ENCODE assay signal across 19 mouse cellular contexts in genomic region chr4:110145229-110145628, GRCm38 (mm10).
DNase-seq lines count a peak whose midpoint lies in the region; ATAC-seq and TF ChIP-seq lines count a peak whose summit lies in the region.
"Had no signal": no experiment of that assay in that cellular context is flagged by ENCODE, and none has a peak within 500 bp of the region (broad histone marks: within the 10 kb centered on the region; RNA-seq: fewer than 3 reads in every experiment).

No protein-coding gene starts in this region.

- H3K27ac ChIP-seq in hindbrain, embryonic 14.5 days = no peak overlapping the region
- no peak overlapping the region for H3K27ac ChIP-seq in hindbrain, postnatal 0 days
- H3K27ac ChIP-seq in limb, embryonic 10.5 days = no peak overlapping the region
- no peak overlapping the region for H3K27ac ChIP-seq in limb, embryonic 11.5 days (replicated peaks; ENCODE audit: low read depth, low read length)
- H3K27ac ChIP-seq in layer of hippocampus, adult 2 months = no peak overlapping the region
- H3K27ac ChIP-seq: embryonic facial prominence, embryonic 13.5 days; gastrocnemius, adult 2 months; heart, embryonic 13.5 days; hindbrain, embryonic 15.5 days had no signal

- no peaks in the 10 kb centered on the region for H3K36me3 ChIP-seq in hindbrain, embryonic 14.5 days (replicated peaks; ENCODE audit: control insufficient read depth, insufficient read depth)
- H3K36me3 ChIP-seq in hindbrain, postnatal 0 days (ENCODE audit: insufficient read depth, low read length) = no peaks in the 10 kb centered on the region
- no peaks in the 10 kb centered on the region for H3K36me3 ChIP-seq in megakaryocyte, embryonic 14.5 days (replicated peaks; ENCODE audit: low read length)
- no peaks in the 10 kb centered on the region for H3K36me3 ChIP-seq in limb, embryonic 10.5 days
- H3K36me3 ChIP-seq in limb, embryonic 11.5 days (ENCODE audit: control insufficient read depth, insufficient read depth, low read length) = no peaks in the 10 kb centered on the region
- H3K36me3 ChIP-seq: embryonic facial prominence, embryonic 13.5 days; heart, embryonic 13.5 days; hindbrain, embryonic 15.5 days had no signal

- no peaks in the 10 kb centered on the region for H3K27me3 ChIP-seq in hindbrain, embryonic 14.5 days (ENCODE audit: control insufficient read depth, insufficient read depth, low read length)
- no peaks in the 10 kb centered on the region for H3K27me3 ChIP-seq in hindbrain, postnatal 0 days (ENCODE audit: insufficient read depth, low read length)
- H3K27me3 ChIP-seq in megakaryocyte, embryonic 14.5 days (replicated peaks) = no peaks in the 10 kb centered on the region
- H3K27me3 ChIP-seq in limb, embryonic 10.5 days (ENCODE audit: low read depth, poor library complexity, severe bottlenecking) = no peaks in the 10 kb centered on the region
- H3K27me3 ChIP-seq in limb, embryonic 11.5 days (ENCODE audit: control insufficient read depth, insufficient read depth, low read length) = no peaks in the 10 kb centered on the region
- H3K27me3 ChIP-seq: embryonic facial prominence, embryonic 13.5 days; heart, embryonic 13.5 days; hindbrain, embryonic 15.5 days had no signal

- DNase-seq in hindbrain, embryonic 14.5 days (ENCODE audit: low spot score) = no peak
- no peak for DNase-seq in hindbrain, postnatal 0 days (ENCODE audit: low spot score)
- peak; percentile 18 for DNase-seq in limb, embryonic 10.5 days (ENCODE audit: low spot score)
- DNase-seq in limb, embryonic 11.5 days (ENCODE audit: low spot score) = no peak
- DNase-seq in layer of hippocampus, adult 2 months (ENCODE audit: low spot score in 2 of 2) = no peak
- DNase-seq: adrenal gland, adult 2 months; adrenal gland, postnatal 25 days; cerebellum, adult 18-20 months; cerebellum, adult 9-11 months; cerebellum, postnatal 36 days; gastrocnemius, adult 2 months; gastrocnemius, postnatal 25 days; heart, postnatal 4 days had no signal

- no peak overlapping the region for H3K4me3 ChIP-seq in hindbrain, embryonic 14.5 days (replicated peaks; ENCODE audit: low read length)
- H3K4me3 ChIP-seq in hindbrain, postnatal 0 days (ENCODE audit: low read length) = no peak overlapping the region
- peak overlapping the region; percentile 20 for H3K4me3 ChIP-seq in megakaryocyte, embryonic 14.5 days (replicated peaks)
- no peak overlapping the region for H3K4me3 ChIP-seq in limb, embryonic 10.5 days
- H3K4me3 ChIP-seq in limb, embryonic 11.5 days (ENCODE audit: low read depth, low read length) = no peak overlapping the region
- H3K4me3 ChIP-seq in layer of hippocampus, adult 2 months = no peak overlapping the region
- H3K4me3 ChIP-seq: embryonic facial prominence, embryonic 13.5 days; gastrocnemius, adult 2 months; heart, embryonic 13.5 days; hindbrain, embryonic 15.5 days had no signal

- H3K9me3 ChIP-seq in hindbrain, embryonic 14.5 days (ENCODE audit: control insufficient read depth, low read length) = no peaks in the 10 kb centered on the region
- no peaks in the 10 kb centered on the region for H3K9me3 ChIP-seq in hindbrain, postnatal 0 days (ENCODE audit: low read length)
- H3K9me3 ChIP-seq in megakaryocyte, embryonic 14.5 days = peaks cover 9% of the 10 kb centered on the region; the same call in 1 of the 2 replicates
- no peaks in the 10 kb centered on the region for H3K9me3 ChIP-seq in limb, embryonic 10.5 days (replicated peaks)
- H3K9me3 ChIP-seq in limb, embryonic 11.5 days (ENCODE audit: control insufficient read depth, low read length) = no peaks in the 10 kb centered on the region
- H3K9me3 ChIP-seq: embryonic facial prominence, embryonic 13.5 days; heart, embryonic 13.5 days; hindbrain, embryonic 15.5 days had no signal

- no peaks in the 10 kb centered on the region for H3K4me1 ChIP-seq in hindbrain, embryonic 14.5 days (replicated peaks; ENCODE audit: control insufficient read depth, insufficient read depth, low read length)
- H3K4me1 ChIP-seq in hindbrain, postnatal 0 days (ENCODE audit: insufficient read depth, low read length) = no peaks in the 10 kb centered on the region
- no peaks in the 10 kb centered on the region for H3K4me1 ChIP-seq in megakaryocyte, embryonic 14.5 days
- no peaks in the 10 kb centered on the region for H3K4me1 ChIP-seq in limb, embryonic 10.5 days
- H3K4me1 ChIP-seq in limb, embryonic 11.5 days (ENCODE audit: control insufficient read depth, insufficient read depth, low read length) = no peaks in the 10 kb centered on the region
- H3K4me1 ChIP-seq: embryonic facial prominence, embryonic 13.5 days; heart, embryonic 13.5 days; hindbrain, embryonic 15.5 days had no signal

- peak; percentile 34; the same call in 1 of the 2 replicates for ATAC-seq in hindbrain, embryonic 14.5 days (ENCODE audit: low FRiP score)
- ATAC-seq in hindbrain, postnatal 0 days = no peak
- no peak for ATAC-seq in megakaryocyte, adult 5-6 weeks (ENCODE audit: poor library complexity, severe bottlenecking)
- ATAC-seq in limb, embryonic 11.5 days (ENCODE audit: insufficient number of reproducible peaks, low FRiP score, low TSS enrichment, low read depth) = peak; percentile 60; the same call in 1 of the 2 replicates
- ATAC-seq: forebrain, embryonic 14.5 days had no signal

- 78% methylated on average over 1 of the region's 1 CpGs for WGBS in hindbrain, embryonic 14.5 days
- WGBS in hindbrain, postnatal 0 days = 85% methylated on average over 1 of the region's 1 CpGs
- 92% methylated on average over 1 of the region's 1 CpGs for WGBS in limb, embryonic 10.5 days
- WGBS in limb, embryonic 11.5 days = 69% methylated on average over 1 of the region's 1 CpGs

- H3K9ac ChIP-seq in hindbrain, embryonic 14.5 days = no peak overlapping the region
- no peak overlapping the region for H3K9ac ChIP-seq in hindbrain, postnatal 0 days (replicated peaks; ENCODE audit: low read length)
- no peak overlapping the region for H3K9ac ChIP-seq in limb, embryonic 11.5 days (ENCODE audit: low read length)
- H3K9ac ChIP-seq: embryonic facial prominence, embryonic 13.5 days; heart, embryonic 13.5 days; hindbrain, embryonic 15.5 days had no signal

- no peak for TF ChIP-seq CTCF in hindbrain, postnatal 0 days (IDR thresholded peaks at IDR 0.05; ENCODE audit: low read depth)
- no peak for TF ChIP-seq CTCF in layer of hippocampus, adult 2 months (conservative IDR thresholded peaks at IDR 0.05)

- no peak overlapping the region for H3K4me2 ChIP-seq in hindbrain, embryonic 14.5 days (replicated peaks)
- no peak overlapping the region for H3K4me2 ChIP-seq in hindbrain, postnatal 0 days (ENCODE audit: low read depth, low read length)
- no peak overlapping the region for H3K4me2 ChIP-seq in limb, embryonic 11.5 days (ENCODE audit: low read depth, severe bottlenecking)
- H3K4me2 ChIP-seq: embryonic facial prominence, embryonic 13.5 days; heart, embryonic 13.5 days; hindbrain, embryonic 15.5 days had no signal

Comparison
In these comparisons a context has a peak if more than half of its experiments do, and no peak if none do; other contexts are left out.
1. ATAC-seq: peak in hindbrain, embryonic 14.5 days (single experiment) and limb, embryonic 11.5 days (single experiment); none in hindbrain, postnatal 0 days (single experiment) and megakaryocyte, adult 5-6 weeks (single experiment).